Mouse (Mus musculus): ENCODE measurements around the gene Krt39. TPM values are rescaled to one million over a fixed set of nuclear protein-coding genes. Genes with fewer than 3 reads are reported as not detected.

Gene Krt39
- polyA plus RNA-seq, 1 experiment from 2014 or later = 0.08 TPM

DNA sequence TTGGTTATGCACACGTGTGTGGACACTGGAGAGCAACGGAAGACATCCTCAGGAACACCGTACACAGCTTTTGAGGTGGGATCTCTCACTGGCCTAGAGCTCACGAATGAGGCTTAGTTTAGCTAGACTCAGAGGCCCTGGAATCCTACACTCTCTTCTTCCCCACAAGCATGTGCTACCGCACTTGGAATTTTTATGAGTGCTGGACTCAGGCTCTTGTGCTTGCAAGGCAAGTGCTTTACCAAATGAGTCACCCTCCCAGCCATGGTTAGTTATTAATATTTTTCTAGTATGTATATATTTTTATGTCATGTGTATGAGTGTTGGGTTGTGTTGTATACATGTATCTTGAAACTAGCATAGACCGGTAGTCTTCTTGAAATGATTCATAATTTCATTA lies 49.2 kb downstream of the Krt39 start:
- TF ChIP-seq CTCF (IDR thresholded peaks at IDR 0.05) = no peak
- no peaks in the 10 kb centered on the region for H3K27me3 ChIP-seq
- ChIA-PET CTCF (no interaction called here), POLR2A (no interaction called here)
- in situ Hi-C loops (cut with MboI; ENCODE audit: low pct_unique_long_range_greater_than_20kb) = no loop called here
- ATAC-seq (peak; percentile 83), DNase-seq (ENCODE audit: low read depth, low spot score) (peak; percentile 54)

- CTCF ChIA-PET = no interaction called here
Observed at GRCm38 (mm10) chr11:99469228-99469627, 51.9 kb downstream of the Krt39 start.

DNA sequence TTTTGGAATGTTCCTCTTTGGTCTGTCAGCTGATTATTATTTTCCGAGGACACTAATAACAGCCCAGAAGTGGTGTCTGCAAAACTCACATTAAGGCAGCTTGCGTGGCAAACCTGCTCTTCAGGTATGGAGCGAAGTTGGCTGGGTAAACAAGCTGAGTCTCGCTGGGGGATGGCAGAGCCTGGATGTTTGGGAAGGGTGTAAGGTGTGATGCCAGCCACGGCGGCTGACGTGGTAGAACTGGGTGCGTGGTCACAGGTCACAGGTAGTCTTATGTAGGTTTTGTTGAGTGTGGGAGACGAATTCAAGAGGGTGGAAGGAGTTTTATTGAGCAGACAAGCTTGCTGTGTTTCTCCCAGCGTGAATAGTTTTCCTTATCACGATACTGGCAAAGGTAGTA lies 52.6 kb downstream of the Krt39 start:
- no peaks in the 10 kb centered on the region for H3K27me3 ChIP-seq
- in situ Hi-C loops (cut with MboI; ENCODE audit: low pct_unique_long_range_greater_than_20kb) = loop anchor here (5.0 kb wide), 3 partner anchors 104 to 704 kb away; no protein-coding TSS in a partner anchor
- ChIA-PET CTCF (no interaction called here), POLR2A (interaction anchor here (0.6 kb wide), 1 partner anchor 106 kb away, joined by 3 read pairs; no protein-coding TSS in a partner anchor)
- no peak for DNase-seq (ENCODE audit: low read depth, low spot score)
- no peak for TF ChIP-seq CTCF (IDR thresholded peaks at IDR 0.05)
- ATAC-seq = no peak

More at GRCm38 (mm10) chr11:99469228-99469627, 51.9 kb downstream of the Krt39 start:
- POLR2A ChIA-PET = no interaction called here
- TF ChIP-seq CTCF (IDR thresholded peaks at IDR 0.05) = no peak
- H3K27me3 ChIP-seq = no peaks in the 10 kb centered on the region
- in situ Hi-C loops (cut with MboI; ENCODE audit: low pct_unique_long_range_greater_than_20kb) = loop anchor here (5.0 kb wide), 3 partner anchors 103 to 703 kb away; no protein-coding TSS in a partner anchor
- ATAC-seq (no peak), DNase-seq (ENCODE audit: low read depth, low spot score) (no peak)

DNA sequence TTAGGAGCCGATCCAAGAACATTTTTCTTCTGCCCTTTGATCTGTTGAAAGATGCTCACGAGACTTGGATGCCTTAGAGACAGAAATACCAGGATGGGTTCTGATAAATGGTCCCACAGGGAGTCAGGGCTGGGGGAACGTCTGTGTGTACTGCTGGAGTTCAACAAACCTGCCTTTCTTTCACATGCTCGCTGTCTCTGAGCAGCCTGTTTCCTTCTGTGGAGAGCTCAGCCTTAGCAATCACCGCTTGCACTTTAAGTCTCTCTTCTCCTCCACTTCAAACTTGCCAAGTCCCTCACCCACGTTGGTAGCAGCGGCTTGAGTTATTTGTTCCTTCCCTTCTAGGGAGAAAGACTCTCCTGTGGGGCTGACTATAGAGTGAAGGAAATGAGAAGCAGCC lies 54.8 kb downstream of the Krt39 start:
- ChIA-PET POLR2A (no interaction called here), CTCF (interaction anchor here (1.0 to 2.5 kb wide), 2 partner anchors 107 to 703 kb away, joined by 3 to 7 read pairs; no protein-coding TSS in a partner anchor)
- ATAC-seq (no peak), DNase-seq (ENCODE audit: low read depth, low spot score) (no peak)
- in situ Hi-C loops (cut with MboI; ENCODE audit: low pct_unique_long_range_greater_than_20kb) = loop anchor here (5.0 kb wide), 3 partner anchors 106 to 706 kb away; no protein-coding TSS in a partner anchor
- TF ChIP-seq CTCF (IDR thresholded peaks at IDR 0.05) = no peak
- H3K27me3 ChIP-seq = no peaks in the 10 kb centered on the region

DNA sequence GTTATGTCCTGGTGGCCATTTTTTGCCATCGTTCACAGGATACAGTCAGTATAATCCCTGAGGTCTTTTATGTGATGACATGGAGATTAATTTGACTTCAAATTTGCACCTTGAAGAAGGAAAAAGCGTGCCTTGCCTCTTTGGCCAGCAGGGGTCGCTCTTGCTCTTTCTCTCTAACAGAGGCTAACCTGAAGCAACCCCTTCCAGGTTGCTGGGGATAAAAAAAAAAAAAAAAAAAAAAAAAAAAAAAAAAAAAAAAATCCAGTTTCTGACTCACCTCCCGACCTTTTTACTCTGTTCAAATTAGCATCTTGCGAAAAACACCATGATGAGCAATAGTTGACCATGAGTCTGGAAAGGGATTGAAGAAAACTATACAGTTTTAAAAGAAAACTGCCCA lies 56.3 kb downstream of the Krt39 start:
- peak; percentile 81 for TF ChIP-seq CTCF (IDR thresholded peaks at IDR 0.05)
- CTCF ChIA-PET = interaction anchor here (1.0 to 2.3 kb wide), 6 partner anchors 52 to 833 kb away, joined by 6 to 14 read pairs (median 9); no protein-coding TSS in a partner anchor
- ATAC-seq = no peak
- H3K27me3 ChIP-seq = no peaks in the 10 kb centered on the region
- in situ Hi-C loops (cut with MboI; ENCODE audit: low pct_unique_long_range_greater_than_20kb) = loop anchor here (5.0 kb wide), 6 partner anchors 53 to 832 kb away; no protein-coding TSS in a partner anchor
- POLR2A ChIA-PET = no interaction called here
- DNase-seq (ENCODE audit: low read depth, low spot score) = peak; percentile 44

Other genes with a start within 250 kb of the Krt39 start
- gene Krt24, start 236.1 kb downstream of the Krt39 start, polyA plus RNA-seq (2021) = not detected
- not detected for gene Krt25, start 198.4 kb downstream of the Krt39 start, polyA plus RNA-seq (2021)
- gene Krt26, start 183.4 kb downstream of the Krt39 start, polyA plus RNA-seq (2021) = not detected
- gene Krt27, start 170.2 kb downstream of the Krt39 start, polyA plus RNA-seq (2021) = not detected
- gene Krt28, start 146.4 kb downstream of the Krt39 start, polyA plus RNA-seq (2021) = not detected
- 7.2 TPM for gene Krt10, start 132.0 kb downstream of the Krt39 start, polyA plus RNA-seq (2021)
- gene Krt12, start 99.1 kb downstream of the Krt39 start, polyA plus RNA-seq (2021) = not detected
- gene Krt20, start 83.2 kb downstream of the Krt39 start, polyA plus RNA-seq (2021) = not detected
- 0.09 TPM for gene Krt23, start 28.2 kb downstream of the Krt39 start, polyA plus RNA-seq (2021)
- gene Krt40, start 21.8 kb upstream of the Krt39 start, polyA plus RNA-seq (2021) = not detected
- gene Krtap3-3, start 29.5 kb upstream of the Krt39 start, polyA plus RNA-seq (2021) = not detected
- gene Krtap3-2, start 35.5 kb upstream of the Krt39 start, polyA plus RNA-seq (2021) = not detected
- gene Gm11939, start 38.1 kb upstream of the Krt39 start, polyA plus RNA-seq (2021) = not detected
- gene Krtap3-1, start 45.3 kb upstream of the Krt39 start, polyA plus RNA-seq (2021) = not detected
- gene Krtap1-5, start 59.7 kb upstream of the Krt39 start, polyA plus RNA-seq (2021) = not detected
- not detected for gene Krtap1-4, start 62.3 kb upstream of the Krt39 start, polyA plus RNA-seq (2021)
- gene Krtap1-3, start 70.0 kb upstream of the Krt39 start, polyA plus RNA-seq (2021) = not detected
- not detected for gene Krtap9-3, start 76.8 kb upstream of the Krt39 start, polyA plus RNA-seq (2021)
- gene Gm11938, start 82.0 kb upstream of the Krt39 start, polyA plus RNA-seq (2021) = not detected
- not detected for gene Gm11937, start 88.9 kb upstream of the Krt39 start, polyA plus RNA-seq (2021)
- gene Krtap2-4, start 93.5 kb upstream of the Krt39 start, polyA plus RNA-seq (2021) = not detected
- not detected for gene Gm11562, start 99.1 kb upstream of the Krt39 start, polyA plus RNA-seq (2021)
- not detected for gene Krtap4-1, start 106.9 kb upstream of the Krt39 start, polyA plus RNA-seq (2021)
- gene Krtap4-2, start 113.7 kb upstream of the Krt39 start, polyA plus RNA-seq (2021) = not detected
- not detected for gene Krtap4-7, start 122.8 kb upstream of the Krt39 start, polyA plus RNA-seq (2021)
- gene Gm11555, start 128.9 kb upstream of the Krt39 start, polyA plus RNA-seq (2021) = not detected
- not detected for gene Gm11563, start 137.6 kb upstream of the Krt39 start, polyA plus RNA-seq (2021)
- gene Krtap4-6, start 144.6 kb upstream of the Krt39 start, polyA plus RNA-seq (2021) = not detected
- gene Gm14190, start 169.4 kb upstream of the Krt39 start, polyA plus RNA-seq (2021) = not detected
- not detected for gene Gm14180, start 213.0 kb upstream of the Krt39 start, polyA plus RNA-seq (2021)